ENCODE assay signal across 9 mouse cellular contexts in the genomic region with DNA sequence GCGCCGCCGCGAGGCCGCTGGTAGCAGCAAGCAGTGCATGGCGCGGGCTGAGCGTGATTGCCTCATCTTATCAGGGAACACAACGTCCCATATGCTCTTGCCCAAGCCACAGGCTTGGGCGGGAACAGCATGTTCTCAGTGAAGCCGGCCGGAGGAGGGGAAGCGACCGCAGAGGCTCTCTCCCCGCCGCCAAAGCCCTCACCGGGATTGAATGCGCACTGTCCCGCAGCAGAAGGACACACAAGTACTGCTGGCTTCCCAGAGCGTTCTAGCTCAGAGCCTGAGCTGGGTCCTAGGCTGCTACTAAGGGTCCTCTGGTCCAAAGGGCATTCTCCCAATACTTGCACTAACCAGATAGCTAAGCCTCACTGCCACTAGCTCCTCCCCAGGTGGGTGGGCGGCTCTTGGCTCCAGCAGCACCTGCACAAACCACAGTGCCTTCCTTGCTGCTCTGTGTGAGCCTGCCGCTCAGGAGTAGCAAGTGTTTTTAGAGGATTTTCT. TPM values are rescaled to one million over a fixed set of nuclear protein-coding genes. Genes with fewer than 3 reads are reported as not detected.
DNase-seq lines count a peak whose midpoint lies in the region; ATAC-seq and TF ChIP-seq lines count a peak whose summit lies in the region.
"Had no signal": no experiment of that assay in that cellular context is flagged by ENCODE, and none has a peak within 500 bp of the region (broad histone marks: within the 10 kb centered on the region; RNA-seq: fewer than 3 reads in every experiment).

No protein-coding gene starts in this region.

- DNase-seq in CH12.LX (ENCODE audit: extremely low read depth) = peak; percentile 77
- peak; percentile 87 for DNase-seq in c-Kit-positive CD71-positive TER-119-positive erythroid progenitor cells, embryonic 14.5 days (ENCODE audit: low spot score)
- peak; percentile 88 for DNase-seq in forebrain, embryonic 11.5 days (ENCODE audit: low spot score)
- peak; percentile 93 to 99 for DNase-seq in kidney, postnatal 25 days
- peak; percentile 75 to 83 (median 77) for DNase-seq in liver, embryonic 14.5 days (ENCODE audit: low read depth in 3 of 3, low spot score in 3 of 3)
- DNase-seq in neural tube, embryonic 10.5 days (ENCODE audit: extremely low spot score, low spot score) = peak; percentile 76

- H3K27ac ChIP-seq in CH12.LX (ENCODE audit: insufficient read depth, low read depth) = peak overlapping the region; percentile 74; the same call in 1 of the 2 replicates
- no peak overlapping the region for H3K27ac ChIP-seq in forebrain, embryonic 11.5 days (ENCODE audit: low read depth, low read length)
- H3K27ac ChIP-seq in heart, embryonic 15.5 days = peak overlapping the region; percentile 96
- H3K27ac ChIP-seq in liver, embryonic 14.5 days = peak overlapping the region; percentile 52
- H3K27ac ChIP-seq in stomach, embryonic 15.5 days = peak overlapping the region; percentile 88

- H3K9me3 ChIP-seq in CH12.LX (replicated peaks; ENCODE audit: low read length) = no peaks in the 10 kb centered on the region
- no peaks in the 10 kb centered on the region for H3K9me3 ChIP-seq in forebrain, embryonic 11.5 days (ENCODE audit: control insufficient read depth, low read length)
- H3K9me3 ChIP-seq in heart, embryonic 15.5 days (replicated peaks) = no peaks in the 10 kb centered on the region
- no peaks in the 10 kb centered on the region for H3K9me3 ChIP-seq in liver, embryonic 14.5 days (ENCODE audit: control insufficient read depth, low read length)
- H3K9me3 ChIP-seq in stomach, embryonic 15.5 days = no peaks in the 10 kb centered on the region

- H3K4me2 ChIP-seq in CH12.LX (ENCODE audit: insufficient read depth, low read depth, poor library complexity, severe bottlenecking) = peak overlapping the region; percentile 64
- peak overlapping the region; percentile 54 for H3K4me2 ChIP-seq in forebrain, embryonic 11.5 days (ENCODE audit: low read depth, low read length, severe bottlenecking)
- peak overlapping the region; percentile 77 for H3K4me2 ChIP-seq in heart, embryonic 15.5 days
- peak overlapping the region; percentile 60 for H3K4me2 ChIP-seq in liver, embryonic 14.5 days (ENCODE audit: low read depth)
- peak overlapping the region; percentile 66 for H3K4me2 ChIP-seq in stomach, embryonic 15.5 days

- H3K27me3 ChIP-seq in CH12.LX (replicated peaks) = no peaks in the 10 kb centered on the region
- no peaks in the 10 kb centered on the region for H3K27me3 ChIP-seq in forebrain, embryonic 11.5 days (ENCODE audit: control insufficient read depth, insufficient read depth, low read length)
- no peaks in the 10 kb centered on the region for H3K27me3 ChIP-seq in heart, embryonic 15.5 days
- H3K27me3 ChIP-seq in liver, embryonic 14.5 days (ENCODE audit: control insufficient read depth, insufficient read depth, low read length) = no peaks in the 10 kb centered on the region
- H3K27me3 ChIP-seq in stomach, embryonic 15.5 days (replicated peaks) = no peaks in the 10 kb centered on the region

- TF ChIP-seq POLR2A in CH12.LX (IDR thresholded peaks at IDR 0.05; ENCODE audit: low read depth, low read length) = peak; percentile 51

- peak in 1 of 2 experiments; percentile 58; a peak in 2 of 4 replicates for TF ChIP-seq CTCF in CH12.LX (conservative IDR thresholded peaks at IDR 0.05 in 1 of 2, IDR thresholded peaks at IDR 0.05 in 1 of 2; ENCODE audit: low read depth in 2 of 2, low read length in 2 of 2)
- TF ChIP-seq CTCF in liver, embryonic 14.5 days (IDR thresholded peaks at IDR 0.05; ENCODE audit: low read depth) = peak; percentile 77

- peaks cover 0 to 17% of the 10 kb centered on the region in 2 experiments for H3K36me3 ChIP-seq in CH12.LX (replicated peaks in 1 of 2; ENCODE audit: control insufficient read depth in 1 of 2, insufficient read depth in 1 of 2, low read length in 1 of 2)
- H3K36me3 ChIP-seq in forebrain, embryonic 11.5 days (ENCODE audit: control insufficient read depth, insufficient read depth, low read length) = no peaks in the 10 kb centered on the region
- H3K36me3 ChIP-seq in heart, embryonic 15.5 days = no peaks in the 10 kb centered on the region
- no peaks in the 10 kb centered on the region for H3K36me3 ChIP-seq in liver, embryonic 14.5 days (replicated peaks; ENCODE audit: control insufficient read depth, insufficient read depth, low read depth)
- H3K36me3 ChIP-seq in stomach, embryonic 15.5 days = no peaks in the 10 kb centered on the region

- peak overlapping the region; percentile 36 to 57 (median 52) for H3K4me3 ChIP-seq in CH12.LX (replicated peaks in 1 of 3; ENCODE audit: low read depth in 2 of 3, low read length in 2 of 3, poor library complexity in 1 of 3)
- H3K4me3 ChIP-seq in forebrain, embryonic 11.5 days (ENCODE audit: low read depth, low read length) = 0 out of 2 replicates have a peak overlapping the region, but pooled peaks have one; percentile 11
- peak overlapping the region; percentile 43 for H3K4me3 ChIP-seq in heart, embryonic 15.5 days
- H3K4me3 ChIP-seq in liver, embryonic 14.5 days (ENCODE audit: insufficient read depth in 1 of 2, low read depth in 2 of 2, low read length in 2 of 2) = peak overlapping the region; percentile 9 to 30; a peak in 3 of 4 replicates
- H3K4me3 ChIP-seq in stomach, embryonic 15.5 days (replicated peaks) = peak overlapping the region; percentile 34

- WGBS in forebrain, embryonic 11.5 days = 2% methylated on average over 22 of the region's 22 CpGs
- 2% methylated on average over 22 of the region's 22 CpGs for whole genome bisulfite sequencing in heart, embryonic 15.5 days
- under 1% methylated on average over 22 of the region's 22 CpGs for WGBS in liver, embryonic 14.5 days (ENCODE audit: insufficient replicate concordance)
- WGBS in stomach, embryonic 15.5 days = 1% methylated on average over 22 of the region's 22 CpGs

- no peaks in the 10 kb centered on the region; the same call in none of the 2 replicates for H3K79me2 ChIP-seq in CH12.LX (replicated peaks; ENCODE audit: control insufficient read depth, extremely low read depth, insufficient read depth, poor library complexity, severe bottlenecking)

- H3K9ac ChIP-seq in CH12.LX (ENCODE audit: insufficient read depth, low read depth) = peak overlapping the region; percentile 15; the same call in 1 of the 2 replicates
- H3K9ac ChIP-seq in forebrain, embryonic 11.5 days (ENCODE audit: low read length) = peak overlapping the region; percentile 64
- H3K9ac ChIP-seq in heart, embryonic 15.5 days = peak overlapping the region; percentile 49
- peak overlapping the region; percentile 52 for H3K9ac ChIP-seq in liver, embryonic 14.5 days (replicated peaks)
- peak overlapping the region; percentile 30 for H3K9ac ChIP-seq in stomach, embryonic 15.5 days

- no peak for TF ChIP-seq EP300 in CH12.LX (IDR thresholded peaks at IDR 0.05; ENCODE audit: low read length)
- peak; percentile 88 for TF ChIP-seq EP300 in liver, embryonic 14.5 days (IDR thresholded peaks at IDR 0.05; ENCODE audit: low read depth)

- in situ Hi-C loops in CH12.LX (cut with MboI; ENCODE audit: low pct_ligation_motif_present, low pct_unique_long_range_greater_than_20kb, low sequenced_read_pairs) = no loop called here

- peaks cover 13 to 41% of the 10 kb centered on the region in 2 experiments for H3K4me1 ChIP-seq in CH12.LX (ENCODE audit: control insufficient read depth in 1 of 2, insufficient read depth in 2 of 2)
- H3K4me1 ChIP-seq in forebrain, embryonic 11.5 days (replicated peaks; ENCODE audit: control insufficient read depth, insufficient read depth, low read length) = peaks cover 13% of the 10 kb centered on the region
- peaks cover 47% of the 10 kb centered on the region for H3K4me1 ChIP-seq in heart, embryonic 15.5 days (replicated peaks)
- peaks cover 12 to 13% of the 10 kb centered on the region in 2 experiments for H3K4me1 ChIP-seq in liver, embryonic 14.5 days (replicated peaks; ENCODE audit: control insufficient read depth in 2 of 2, insufficient read depth in 2 of 2, low read length in 1 of 2)
- peaks cover 16% of the 10 kb centered on the region for H3K4me1 ChIP-seq in stomach, embryonic 15.5 days

- dilution Hi-C loops in CH12.LX (cut with MboI; ENCODE audit: extremely low pct_ligation_motif_present, extremely low pct_unique_long_range_greater_than_20kb, low sequenced_read_pairs) = no loop called here

- peak; percentile 76 for ATAC-seq in forebrain, embryonic 11.5 days (replicated peaks; ENCODE audit: low FRiP score)
- ATAC-seq in heart, embryonic 15.5 days (replicated peaks; ENCODE audit: insufficient number of reproducible peaks, insufficient read depth, low FRiP score, low read depth) = peak; percentile 93
- peak; percentile 93 for ATAC-seq in liver, embryonic 14.5 days (ENCODE audit: insufficient read depth)
- peak; percentile 92 for ATAC-seq in stomach, embryonic 15.5 days (ENCODE audit: insufficient read depth, low FRiP score, low read depth)

- TF ChIP-seq RAD21 in CH12.LX (IDR thresholded peaks at IDR 0.05; ENCODE audit: low read depth, low read length) = peak; percentile 21

TF ChIP-seq in CH12.LX, 34 proteins besides CTCF, POLR2A, EP300 and RAD21 (continues in another document):
- no peak for TF ChIP-seq GABPA (IDR thresholded peaks at IDR 0.05; ENCODE audit: insufficient replicate concordance, low read depth, low read length)
- TF ChIP-seq MAX (IDR thresholded peaks at IDR 0.05; ENCODE audit: low read length) = peak; percentile 83
- peak; percentile 64; the same call in 1 of the 2 replicates for TF ChIP-seq E2F4 (IDR thresholded peaks at IDR 0.05; ENCODE audit: insufficient replicate concordance, low read depth, low read length)
- 0 out of 2 replicates have a peak, but pooled peaks have one; percentile 8 for TF ChIP-seq BHLHE40 (IDR thresholded peaks at IDR 0.05; ENCODE audit: low read depth, low read length)
- no peak for TF ChIP-seq JUN (IDR thresholded peaks at IDR 0.05; ENCODE audit: insufficient read depth, low read depth, low read length)

RNA-seq across cellular contexts. Expression of gene E030018B13Rik, which starts 19.6 kb away (rescaled TPM):
- total RNA-seq in CH12.LX (2012; rRNA removed) = not detected in 2 replicates
- total RNA-seq in CH12.LX (2014; rRNA removed) = not detected in 2 replicates
- not detected in 2 replicates for polyA plus RNA-seq in CH12.LX (2012; ENCODE audit: insufficient read length, low read depth)
- polyA plus RNA-seq in forebrain, embryonic 11.5 days (2014; fragmentation: Nextera tagmentation; extraction: Ambion mirVana) = not detected in 2 replicates
- polyA plus RNA-seq in heart, embryonic 15.5 days (2015; fragmentation: Nextera tagmentation; extraction: Ambion mirVana) = 0.14 and 0.20 TPM in 2 replicates
- not detected in 2 replicates for polyA plus RNA-seq in liver, embryonic 14.5 days (2012; rRNA removed)
- polyA plus RNA-seq in liver, embryonic 14.5 days (2014; fragmentation: Nextera tagmentation; extraction: Ambion mirVana) = not detected in 2 replicates
- polyA plus RNA-seq in stomach, embryonic 15.5 days (2015; fragmentation: Nextera tagmentation; extraction: Ambion mirVana) = 0.17 TPM in 1 of 2 replicates, not detected in the other
- polyA plus RNA-seq: large intestine, adult 2 months had no signal

RNA-seq across cellular contexts. Expression of gene Klf13, which starts 41.7 kb away (rescaled TPM):
- total RNA-seq in CH12.LX (2012; rRNA removed) = 5.7 and 9.7 TPM in 2 replicates
- 1.2 and 1.7 TPM in 2 replicates for total RNA-seq in CH12.LX (2014; rRNA removed)
- 3.7 TPM in 2 replicates for polyA plus RNA-seq in CH12.LX (2012; ENCODE audit: insufficient read length, low read depth)
- 26.6 and 28.1 TPM in 2 replicates for polyA plus RNA-seq in forebrain, embryonic 11.5 days (2014; fragmentation: Nextera tagmentation; extraction: Ambion mirVana)
- 23.4 and 25.6 TPM in 2 replicates for polyA plus RNA-seq in heart, embryonic 15.5 days (2015; fragmentation: Nextera tagmentation; extraction: Ambion mirVana)
- 3.2 and 3.4 TPM in 2 replicates for polyA plus RNA-seq in liver, embryonic 14.5 days (2012; rRNA removed)
- polyA plus RNA-seq in liver, embryonic 14.5 days (2014; fragmentation: Nextera tagmentation; extraction: Ambion mirVana) = 12.8 and 15.8 TPM in 2 replicates
- polyA plus RNA-seq in stomach, embryonic 15.5 days (2015; fragmentation: Nextera tagmentation; extraction: Ambion mirVana) = 31.0 and 32.3 TPM in 2 replicates
